Mouse (Mus musculus) erythroblast, embryonic 14.5 days (primary cell): ENCODE results near the gene Spata5. TPM values are rescaled to one million over a fixed set of nuclear protein-coding genes. Genes with fewer than 3 reads are reported as not detected.
A peak's percentile ranks its signal among the peaks of the same experiment; 100 is the strongest.

ENCODE experiments used
- H3K27me3 ChIP-seq: 2 replicates; pipeline ENCODE4 v1.6.1; 2012; ENCODE audit warnings: inconsistent platforms; ENCODE audit not compliant: control insufficient read depth
- H3K36me3 ChIP-seq: 2 replicates; pipeline ENCODE4 v1.6.1; 2012; ENCODE audit warnings: mild to moderate bottlenecking, inconsistent platforms; ENCODE audit not compliant: control insufficient read depth
- H3K4me1 ChIP-seq: 2 replicates; pipeline ENCODE4 v1.6.1; 2012; ENCODE audit warnings: inconsistent platforms; ENCODE audit not compliant: control insufficient read depth
- H3K4me3 ChIP-seq: replicated peaks from 2 replicates; pipeline ENCODE3; 2012; ENCODE audit warnings: moderate library complexity, mild to moderate bottlenecking, inconsistent platforms
- H3K9me3 ChIP-seq: 2 replicates; pipeline ENCODE4 v1.6.1; 2012; ENCODE audit warnings: low read length, inconsistent platforms, mixed read lengths; ENCODE audit not compliant: control insufficient read depth
- GATA1 ChIP-seq: IDR thresholded peaks from 2 replicates; pipeline ENCODE4 v1.6.1; 2012; ENCODE audit warnings: low read length, inconsistent platforms, mixed read lengths
- TAL1 ChIP-seq: IDR thresholded peaks from 3 replicates; pipeline ENCODE4 v1.6.1; 2012; ENCODE audit warnings: low read length, inconsistent platforms, mixed read lengths
- polyA plus RNA-seq: library from polyadenylated mRNA; stranded (reverse); fragments of >175 nt; gene quantifications from 2 replicates; pipeline ENCODE4 v1.2.3, GENCODE M21; 2012

The Spata5 gene
- polyA plus RNA-seq, 1 experiment: 0.21 TPM

DNA sequence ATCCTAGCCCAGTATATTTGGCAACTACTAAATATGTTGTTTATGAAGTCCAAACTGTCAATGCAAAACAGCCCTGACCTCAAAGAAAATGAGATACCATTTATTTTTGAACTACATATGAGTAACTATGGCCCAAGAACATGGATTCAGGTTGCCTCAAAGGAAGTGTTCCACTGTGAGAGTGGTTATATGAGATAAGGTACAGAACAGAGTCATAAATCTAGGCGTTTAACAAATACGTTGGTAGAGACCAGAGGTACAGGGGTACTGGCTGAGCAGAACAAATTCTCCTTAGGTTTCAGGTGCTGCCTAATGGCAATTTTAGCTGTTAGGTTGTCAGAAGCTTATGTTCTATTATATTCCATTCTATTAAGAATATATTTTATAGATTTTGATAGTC lies 67.9 kb downstream of the Spata5 start:
- peaks cover 7% of the 10 kb centered on the region for H3K36me3 ChIP-seq
- no peaks in the 10 kb centered on the region for H3K9me3 ChIP-seq
- TF ChIP-seq GATA1 (no peak), TAL1 (no peak)
- H3K27me3 ChIP-seq: no peaks in the 10 kb centered on the region
- no peak overlapping the region for H3K4me3 ChIP-seq
- peaks cover 52% of the 10 kb centered on the region for H3K4me1 ChIP-seq

DNA sequence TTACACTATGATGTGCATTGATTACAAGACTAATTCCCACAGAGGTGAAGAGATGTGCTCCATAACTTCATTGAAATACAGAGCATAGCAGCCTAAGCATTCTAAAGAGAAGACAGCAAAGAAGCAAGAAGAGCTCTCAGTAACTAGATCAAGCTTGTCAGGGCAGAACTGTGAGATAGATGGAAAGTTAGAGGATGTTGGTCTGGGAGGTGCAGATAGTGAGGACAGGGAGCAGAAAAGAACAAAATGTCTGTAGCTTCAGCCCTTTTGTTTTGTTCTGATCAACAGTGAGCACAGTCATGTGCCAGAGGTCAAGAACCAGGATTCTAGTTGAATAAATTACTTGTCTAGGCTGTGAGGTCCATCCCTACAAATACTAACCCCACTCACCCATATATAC lies 68.5 kb downstream of the Spata5 start:
- no peak for TF ChIP-seq GATA1
- TF ChIP-seq TAL1: no peak
- Histone ChIP-seq H3K4me3 (no peak overlapping the region), H3K4me1 (peaks cover 48% of the 10 kb centered on the region), H3K9me3 (no peaks in the 10 kb centered on the region), H3K27me3 (no peaks in the 10 kb centered on the region), H3K36me3 (peaks cover 7% of the 10 kb centered on the region)

DNA sequence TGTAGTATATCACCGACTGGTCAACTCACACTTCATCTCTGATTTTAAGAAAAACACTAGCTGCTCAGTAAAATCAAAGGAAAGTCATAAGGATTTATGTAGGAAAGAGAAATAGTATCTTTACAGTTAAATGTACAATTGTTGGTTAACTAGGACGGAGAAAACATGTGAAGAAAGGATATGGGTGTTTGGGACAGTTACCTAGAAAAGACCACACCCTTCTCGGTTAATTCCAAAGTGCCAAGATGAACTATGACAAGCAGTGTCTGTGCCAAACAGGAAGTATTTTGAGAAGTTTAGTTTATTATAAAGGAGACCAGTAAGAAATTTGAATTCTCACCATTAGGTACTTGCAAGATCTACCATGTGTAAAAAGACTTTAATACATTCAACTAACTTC lies 70.3 kb downstream of the Spata5 start:
- H3K4me1 ChIP-seq: peaks cover 41% of the 10 kb centered on the region
- peaks cover 4% of the 10 kb centered on the region for H3K36me3 ChIP-seq
- no peaks in the 10 kb centered on the region for H3K9me3 ChIP-seq
- no peaks in the 10 kb centered on the region for H3K27me3 ChIP-seq
- H3K4me3 ChIP-seq: no peak overlapping the region
- TF ChIP-seq TAL1 (no peak), GATA1 (no peak)

DNA sequence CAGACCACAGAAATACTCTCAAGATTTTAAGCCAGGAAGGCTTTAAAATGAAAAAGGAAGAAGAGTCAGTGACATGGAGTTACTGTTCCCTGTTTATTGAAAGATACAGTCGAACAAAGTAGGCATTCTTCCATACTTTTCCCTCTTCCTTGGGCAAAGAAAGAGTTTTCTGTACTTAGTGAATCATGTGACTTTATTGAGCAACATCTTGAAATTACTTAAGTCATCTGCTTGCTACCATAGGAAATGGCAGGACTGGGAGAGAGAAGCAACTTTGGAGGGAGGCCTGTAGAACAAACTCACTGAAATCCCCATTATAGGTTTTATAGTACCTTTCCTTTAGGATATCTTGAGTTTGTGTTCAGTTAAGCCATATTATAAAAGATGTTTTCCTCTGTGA lies 81.2 kb downstream of the Spata5 start:
- no peaks in the 10 kb centered on the region for H3K9me3 ChIP-seq
- H3K27me3 ChIP-seq: no peaks in the 10 kb centered on the region
- H3K36me3 ChIP-seq: no peaks in the 10 kb centered on the region; the same call in 1 of the 2 replicates
- H3K4me3 ChIP-seq: no peak overlapping the region
- peaks cover 28% of the 10 kb centered on the region for H3K4me1 ChIP-seq
- no peak for TF ChIP-seq GATA1
- no peak for TF ChIP-seq TAL1

DNA sequence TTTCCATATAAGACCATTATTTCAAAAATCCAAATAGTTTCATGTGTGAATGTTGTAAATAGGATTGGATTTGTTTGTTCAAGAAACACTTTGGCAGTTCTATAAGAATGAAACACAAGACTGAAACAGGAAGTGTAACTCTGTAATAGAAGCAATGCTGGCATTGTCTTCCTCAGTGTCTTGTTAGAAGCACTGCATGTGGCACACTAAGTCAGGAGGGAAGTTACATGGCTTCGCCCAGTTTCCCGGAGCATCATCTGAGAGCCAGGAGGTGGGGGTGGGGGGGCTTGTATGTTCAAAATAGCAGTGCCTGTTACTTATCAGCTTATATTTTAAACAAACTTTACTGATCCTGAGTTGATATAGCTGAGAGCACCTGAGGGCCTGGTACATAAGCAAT lies 82.9 kb downstream of the Spata5 start:
- no peaks in the 10 kb centered on the region for H3K9me3 ChIP-seq
- H3K4me1 ChIP-seq: peaks cover 35% of the 10 kb centered on the region
- H3K27me3 ChIP-seq: no peaks in the 10 kb centered on the region
- no peaks in the 10 kb centered on the region; the same call in 1 of the 2 replicates for H3K36me3 ChIP-seq
- no peak for TF ChIP-seq GATA1
- no peak for TF ChIP-seq TAL1
- H3K4me3 ChIP-seq: no peak overlapping the region

DNA sequence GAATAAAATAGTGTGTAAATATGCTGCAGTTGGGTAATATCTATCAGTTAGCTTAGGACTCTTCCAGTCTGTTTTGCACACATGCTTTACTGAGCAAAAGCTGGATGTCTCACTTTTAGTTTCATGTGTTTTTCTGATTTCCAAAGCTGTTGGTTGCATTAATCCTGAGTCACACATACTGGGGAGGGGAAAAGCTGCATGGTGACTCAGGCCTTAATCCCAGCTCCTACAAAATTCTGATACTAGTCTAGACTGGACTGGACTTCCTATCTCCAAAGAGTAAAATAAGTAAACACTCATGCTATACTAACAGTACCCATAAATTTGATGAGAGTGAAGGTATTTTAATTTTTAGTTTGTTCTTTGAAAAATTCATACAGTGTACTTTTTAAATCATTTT lies 84.2 kb downstream of the Spata5 start:
- no peaks in the 10 kb centered on the region for H3K9me3 ChIP-seq
- H3K4me3 ChIP-seq: no peak overlapping the region
- TF ChIP-seq GATA1: no peak
- TF ChIP-seq TAL1: no peak
- peaks cover 3% of the 10 kb centered on the region; the same call in 1 of the 2 replicates for H3K36me3 ChIP-seq
- H3K4me1 ChIP-seq: peaks cover 45% of the 10 kb centered on the region
- H3K27me3 ChIP-seq: no peaks in the 10 kb centered on the region

DNA sequence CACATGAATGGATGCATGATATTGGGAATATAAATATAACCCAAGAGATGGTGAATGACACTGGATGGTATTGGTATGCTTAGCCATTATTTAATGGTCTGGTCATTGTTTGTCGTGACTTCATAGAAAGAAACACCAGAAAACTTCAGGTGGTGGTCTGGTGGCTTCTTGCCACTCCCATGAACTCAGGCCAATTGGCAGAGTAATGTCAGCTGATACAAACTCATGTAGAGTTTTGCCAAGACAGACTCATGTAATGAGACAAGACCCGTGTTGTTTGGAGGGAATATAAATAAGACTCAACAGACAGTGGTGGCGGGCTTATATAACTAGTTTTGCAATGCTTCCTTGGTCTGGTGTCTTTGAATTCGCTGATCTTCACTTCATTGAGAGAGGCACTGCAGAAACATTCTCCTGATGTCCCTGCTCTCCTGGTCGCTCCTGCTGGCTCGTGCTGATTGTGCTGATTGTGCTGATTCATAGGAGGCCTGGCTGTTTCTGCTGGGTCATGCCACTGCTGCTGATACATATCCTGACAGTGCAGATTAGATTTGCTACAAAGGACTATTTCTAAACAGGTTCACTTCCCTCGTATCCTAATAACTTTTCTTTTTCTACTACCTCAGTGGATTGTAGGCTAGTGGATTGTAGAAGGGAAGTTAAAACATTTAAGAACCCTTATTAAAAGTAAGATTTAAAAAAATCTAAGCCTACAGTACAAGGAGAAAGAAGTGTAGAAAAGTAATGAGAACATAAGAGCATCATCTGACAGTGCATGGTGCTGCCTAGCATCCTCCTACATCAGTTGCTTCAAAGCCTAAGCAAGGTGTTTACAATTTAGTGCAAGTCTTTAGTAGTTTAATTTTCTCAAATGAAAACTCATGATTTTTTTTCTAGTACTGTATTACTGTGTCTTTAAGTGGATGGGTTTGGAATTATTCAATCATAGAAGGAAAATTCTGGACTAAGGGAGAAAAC lies 90.6 kb downstream of the Spata5 start:
- Histone ChIP-seq H3K36me3 (peaks cover 6% of the 10 kb centered on the region), H3K27me3 (no peaks in the 10 kb centered on the region), H3K4me1 (peaks cover 73% of the 10 kb centered on the region), H3K4me3 (peak overlapping the region; percentile 45), H3K9me3 (no peaks in the 10 kb centered on the region)
- peak; percentile 54 for TF ChIP-seq TAL1
- TF ChIP-seq GATA1: peak; percentile 87

DNA sequence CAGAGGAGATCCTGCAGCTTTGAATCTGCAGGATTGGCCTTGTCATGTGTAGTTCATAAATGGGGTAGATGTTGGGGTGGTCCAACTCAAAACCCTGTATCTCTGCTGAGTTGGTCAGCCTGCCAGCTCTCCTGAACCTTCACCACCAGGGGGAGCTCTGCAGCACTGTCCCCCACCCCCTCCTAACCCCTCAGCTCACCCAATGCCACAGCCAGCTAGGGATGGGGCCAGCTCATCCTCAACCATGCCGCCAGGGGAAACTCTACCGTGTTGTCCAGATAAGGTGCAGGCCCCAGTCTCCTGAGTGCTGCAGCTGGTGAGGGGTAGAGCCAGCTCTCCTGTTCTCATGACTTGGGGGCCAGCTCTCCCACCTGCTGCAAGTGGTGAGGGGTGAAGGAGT lies 95.8 kb downstream of the Spata5 start:
- H3K4me1 ChIP-seq: peaks cover 79% of the 10 kb centered on the region
- H3K4me3 ChIP-seq: no peak overlapping the region
- no peak for TF ChIP-seq TAL1
- no peak for TF ChIP-seq GATA1
- H3K27me3 ChIP-seq: no peaks in the 10 kb centered on the region
- H3K36me3 ChIP-seq: peaks cover 6% of the 10 kb centered on the region
- no peaks in the 10 kb centered on the region for H3K9me3 ChIP-seq

DNA sequence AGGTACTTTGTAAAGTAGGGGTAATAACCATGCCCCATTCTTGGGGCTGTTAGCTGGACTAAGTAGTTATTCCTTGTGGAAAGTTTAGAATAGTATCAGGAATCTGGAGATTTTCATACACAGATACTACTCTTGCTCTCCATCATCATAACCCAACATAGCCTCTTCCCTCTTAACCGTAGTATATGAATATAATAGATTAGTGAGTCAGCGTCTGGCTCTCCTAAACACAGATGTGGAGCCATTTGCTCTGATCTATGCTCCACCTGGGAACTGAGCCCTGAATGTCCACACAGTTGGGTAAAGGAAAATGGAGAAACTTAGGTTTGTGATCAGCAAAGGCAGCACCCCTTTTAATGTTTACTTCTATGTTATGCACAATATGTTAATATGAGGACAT lies 96.7 kb downstream of the Spata5 start:
- no peaks in the 10 kb centered on the region for H3K27me3 ChIP-seq
- H3K4me1 ChIP-seq: peaks cover 75% of the 10 kb centered on the region
- no peak for TF ChIP-seq TAL1
- TF ChIP-seq GATA1: no peak
- H3K36me3 ChIP-seq: peaks cover 6% of the 10 kb centered on the region
- H3K4me3 ChIP-seq: no peak overlapping the region
- no peaks in the 10 kb centered on the region for H3K9me3 ChIP-seq

DNA sequence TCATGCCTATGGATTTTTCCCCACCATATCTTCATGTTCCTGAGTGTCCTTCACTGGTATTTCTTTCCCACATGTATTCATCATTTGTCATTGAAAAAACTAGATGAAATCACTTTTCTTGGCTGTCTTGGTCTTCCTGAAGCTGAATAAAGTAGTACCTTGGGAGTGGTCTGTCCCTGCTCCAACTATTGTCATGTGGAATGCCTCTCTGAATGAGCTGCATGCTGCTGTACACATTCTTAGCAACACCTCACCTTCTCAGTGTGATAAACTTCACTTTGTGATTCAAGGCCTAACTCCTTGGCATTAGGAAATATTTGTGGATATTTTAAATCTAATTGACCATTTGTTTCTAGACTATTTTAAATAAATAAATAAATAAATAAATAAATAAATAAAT lies 98.9 kb downstream of the Spata5 start:
- Histone ChIP-seq H3K4me3 (no peak overlapping the region), H3K4me1 (peaks cover 64% of the 10 kb centered on the region), H3K36me3 (peaks cover 2% of the 10 kb centered on the region; the same call in 1 of the 2 replicates), H3K9me3 (no peaks in the 10 kb centered on the region), H3K27me3 (no peaks in the 10 kb centered on the region)
- no peak for TF ChIP-seq TAL1
